Mouse (Mus musculus): ENCODE data around the gene Tas2r102. TPM values are rescaled to one million over a fixed set of nuclear protein-coding genes. Genes with fewer than 3 reads are reported as not detected.

The Tas2r102 gene
- not detected for polyA plus RNA-seq (2017; shearing (Covaris generic))

GRCm38 (mm10) chr6:132761831-132762230, at the start of gene Tas2r102:
Gene Tas2r102 (plus strand): TSS chr6:132762131.

DNA sequence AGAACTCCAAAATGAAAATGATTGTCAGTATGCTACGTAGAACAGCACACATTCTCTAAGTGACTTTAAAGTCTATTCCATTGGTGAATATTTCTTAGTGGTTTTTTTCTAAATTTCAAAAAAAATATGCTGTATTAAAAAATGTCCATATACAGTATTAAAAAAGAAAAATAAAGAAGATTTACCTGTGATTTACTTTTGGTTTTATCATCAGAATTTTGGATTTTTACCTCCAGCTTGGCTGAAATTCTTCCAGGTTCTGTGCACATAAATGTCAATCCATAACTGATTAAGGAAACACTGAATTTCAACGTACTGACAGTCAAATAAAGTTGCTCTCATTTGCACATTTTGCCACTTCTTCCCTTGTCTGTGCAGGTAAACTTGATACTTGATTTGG, 24.0 kb upstream of the Tas2r102 start, which contains the start of gene Tas2r115:
Tas2r115 (minus strand) TSS at position 101 of the 400 bp plus-strand sequence.

GRCm38 (mm10) chr6:132754430-132754829, 7.5 kb upstream of the Tas2r102 start, which contains the start of gene Tas2r124:
Gene Tas2r124 (plus strand): TSS chr6:132754730.

GRCm38 (mm10) chr6:132778062-132778461, 16.1 kb downstream of the Tas2r102 start, which contains the start of gene Tas2r136:
Gene Tas2r136 (minus strand): TSS chr6:132778162.

DNA sequence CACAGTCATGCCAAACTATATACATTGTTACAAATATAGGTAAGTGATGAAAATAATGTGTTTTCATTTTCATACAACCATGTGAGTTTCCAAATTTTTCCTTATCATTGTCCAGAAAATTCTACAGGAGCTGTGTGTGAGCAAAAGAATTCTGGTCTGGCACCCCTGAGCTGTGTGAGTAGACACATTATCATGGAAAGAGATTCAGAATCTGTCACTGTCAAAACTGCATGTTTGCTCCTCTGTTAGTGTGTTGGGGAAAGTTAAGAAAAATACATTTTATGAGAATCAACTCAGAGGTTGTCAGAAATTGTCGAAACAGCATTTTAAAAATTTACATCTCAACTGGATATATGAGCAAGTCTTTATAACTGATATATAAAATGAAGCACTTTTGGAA, 40.6 kb downstream of the Tas2r102 start, which contains the start of gene Tas2r117:
Tas2r117 (plus strand) TSS at position 301 of the 400 bp plus-strand sequence.

Other genes with a start within 250 kb of the Tas2r102 start
- gene Prh1, start 192.3 kb upstream of the Tas2r102 start, polyA plus RNA-seq (2017; shearing (Covaris generic)) = not detected
- not detected for gene Prp2, start 166.2 kb upstream of the Tas2r102 start, polyA plus RNA-seq (2017; shearing (Covaris generic))
- 0.17 TPM for gene A630073D07Rik, start 110.6 kb upstream of the Tas2r102 start, polyA plus RNA-seq (2017; shearing (Covaris generic))
- not detected for gene Tas2r120, start 105.2 kb upstream of the Tas2r102 start, polyA plus RNA-seq (2017; shearing (Covaris generic))
- not detected for gene Tas2r121, start 61.1 kb upstream of the Tas2r102 start, polyA plus RNA-seq (2017; shearing (Covaris generic))
- gene Tas2r122, start 50.2 kb upstream of the Tas2r102 start, polyA plus RNA-seq (2017; shearing (Covaris generic)) = not detected
- not detected for gene Tas2r115, start 24.1 kb upstream of the Tas2r102 start, polyA plus RNA-seq (2017; shearing (Covaris generic))
- not detected for gene Tas2r124, start 7.4 kb upstream of the Tas2r102 start, polyA plus RNA-seq (2017; shearing (Covaris generic))
- not detected for gene Tas2r136, start 16.0 kb downstream of the Tas2r102 start, polyA plus RNA-seq (2017; shearing (Covaris generic))
- gene Tas2r117, start 40.7 kb downstream of the Tas2r102 start, polyA plus RNA-seq (2017; shearing (Covaris generic)) = not detected
- not detected for gene Tas2r123, start 85.0 kb downstream of the Tas2r102 start, polyA plus RNA-seq (2017; shearing (Covaris generic))
- gene Tas2r116, start 93.3 kb downstream of the Tas2r102 start, polyA plus RNA-seq (2017; shearing (Covaris generic)) = not detected
- not detected for gene Tas2r110, start 105.9 kb downstream of the Tas2r102 start, polyA plus RNA-seq (2017; shearing (Covaris generic))
- not detected for gene Tas2r113, start 130.9 kb downstream of the Tas2r102 start, polyA plus RNA-seq (2017; shearing (Covaris generic))
- not detected for gene Tas2r125, start 147.5 kb downstream of the Tas2r102 start, polyA plus RNA-seq (2017; shearing (Covaris generic))
- not detected for gene Tas2r129, start 189.0 kb downstream of the Tas2r102 start, polyA plus RNA-seq (2017; shearing (Covaris generic))
- gene Tas2r131, start 195.8 kb downstream of the Tas2r102 start, polyA plus RNA-seq (2017; shearing (Covaris generic)) = not detected
- not detected for gene Tas2r109, start 218.8 kb downstream of the Tas2r102 start, polyA plus RNA-seq (2017; shearing (Covaris generic))

Measured in CD4-positive, CD25-positive, alpha-beta regulatory T cell (primary cell).